Mouse (Mus musculus): ENCODE measurements around the gene Brip1.

Brip1 gene

DNA sequence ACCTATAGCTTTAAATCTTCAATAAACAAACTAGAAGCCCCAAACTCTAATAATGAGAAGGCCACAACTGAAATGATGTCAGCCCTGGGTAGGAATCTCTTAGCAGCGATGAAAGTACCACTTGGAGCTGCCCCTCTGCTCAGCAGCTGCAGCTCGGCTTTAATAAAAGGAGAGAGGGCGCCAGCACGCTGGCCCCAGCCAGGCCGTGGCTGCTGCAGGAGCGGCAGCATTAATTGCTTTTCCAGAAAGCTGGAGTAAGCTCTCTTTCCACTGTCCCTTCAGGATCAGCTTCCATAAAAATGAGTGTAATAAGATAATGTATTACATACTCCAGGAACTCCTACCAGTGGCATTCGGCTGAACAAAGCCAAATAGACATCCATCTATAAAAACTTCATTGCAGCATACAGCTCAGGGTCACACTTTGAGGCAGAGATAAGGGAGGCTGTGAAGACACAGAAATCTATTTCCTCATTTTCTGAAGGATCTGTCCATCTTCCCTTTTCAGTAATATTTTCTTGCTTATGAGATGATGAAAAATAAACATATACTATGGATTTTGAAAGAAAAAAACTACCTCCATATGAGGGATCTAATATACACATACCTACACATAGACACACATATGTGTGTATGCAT lies 174.3 kb downstream of the Brip1 start:
- peak; percentile 26 for DNase-seq (ENCODE audit: extremely low read depth, low read depth)

DNA sequence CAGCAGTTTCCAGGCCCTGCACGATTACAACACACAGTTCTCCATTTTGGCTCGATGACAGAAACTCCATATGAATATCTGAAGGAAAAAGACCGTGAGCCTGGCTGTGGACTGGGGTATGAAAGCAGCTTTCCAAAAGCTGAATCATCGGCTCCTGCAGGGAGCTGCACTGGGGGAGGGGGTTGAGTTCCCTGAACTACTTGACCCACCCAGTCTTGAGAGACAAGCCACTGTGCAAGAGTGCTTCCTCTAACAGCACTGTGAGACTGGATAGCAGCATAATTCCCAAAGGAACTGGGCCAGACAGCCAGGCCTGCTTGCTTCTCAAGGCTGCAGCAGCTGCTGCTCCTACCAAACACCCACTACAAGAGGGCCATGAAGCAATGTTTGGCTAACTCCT lies 178.6 kb downstream of the Brip1 start:
- DNase-seq (ENCODE audit: extremely low read depth, low read depth) = no peak

DNA sequence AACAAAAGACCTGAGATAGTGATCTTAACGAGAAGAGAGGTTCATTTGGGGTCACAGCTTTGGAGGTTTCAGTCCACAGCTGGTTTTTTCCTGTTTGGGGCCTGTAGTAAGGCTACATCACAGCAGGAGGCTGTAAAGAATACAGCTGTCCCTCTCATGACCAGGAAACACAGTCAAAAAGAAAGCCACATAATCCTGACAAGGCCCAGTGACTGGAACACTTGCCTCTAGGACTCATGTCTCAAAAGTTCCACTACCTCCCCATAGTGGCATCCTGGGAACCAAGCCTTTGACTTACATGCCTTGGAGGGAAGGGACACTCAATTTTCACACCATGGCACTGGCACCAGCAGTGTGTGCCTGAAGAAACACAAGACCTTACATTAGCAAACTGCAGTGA lies 181.0 kb downstream of the Brip1 start:
- no peak for DNase-seq (ENCODE audit: extremely low read depth, low read depth)

DNA sequence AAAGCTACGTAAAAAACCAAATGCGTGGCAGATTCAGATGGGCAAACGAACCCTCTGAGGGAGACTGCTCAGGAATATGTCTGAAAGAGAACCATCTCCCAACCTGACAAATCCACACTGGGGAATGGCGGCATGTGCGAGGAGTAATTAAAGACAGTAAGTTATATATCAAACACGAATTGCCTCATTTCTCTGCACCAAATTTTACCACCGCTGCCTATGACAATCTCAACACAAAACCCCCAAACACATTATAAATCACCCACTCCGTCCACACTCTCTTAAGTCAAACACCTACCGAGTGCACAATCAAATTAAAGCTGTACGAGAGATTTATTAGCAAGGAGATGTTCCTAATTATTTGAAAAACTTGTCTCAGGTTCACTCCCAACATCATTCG lies 184.8 kb downstream of the Brip1 start:
- DNase-seq (ENCODE audit: extremely low read depth, low read depth) = no peak

DNA sequence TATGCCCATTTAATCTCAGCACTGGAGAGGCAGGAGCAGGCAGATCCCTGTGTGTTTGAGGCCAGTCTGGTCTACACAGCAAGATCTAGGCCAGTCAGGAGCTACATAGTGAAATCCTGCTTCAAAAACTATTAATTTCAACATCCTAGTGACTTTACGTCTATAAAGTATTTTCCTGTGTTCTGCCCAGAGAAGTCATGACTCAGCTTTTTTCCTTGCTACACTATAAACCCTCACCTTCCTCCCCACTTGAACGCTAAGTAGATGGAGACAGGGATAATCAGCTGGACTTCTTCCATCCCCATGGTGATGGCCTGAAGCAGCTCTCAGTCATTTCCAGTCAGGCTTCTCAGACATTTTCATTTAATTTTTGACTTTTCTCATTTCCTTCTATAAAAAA lies 187.9 kb downstream of the Brip1 start:
- DNase-seq (ENCODE audit: extremely low read depth, low read depth) = no peak

DNA sequence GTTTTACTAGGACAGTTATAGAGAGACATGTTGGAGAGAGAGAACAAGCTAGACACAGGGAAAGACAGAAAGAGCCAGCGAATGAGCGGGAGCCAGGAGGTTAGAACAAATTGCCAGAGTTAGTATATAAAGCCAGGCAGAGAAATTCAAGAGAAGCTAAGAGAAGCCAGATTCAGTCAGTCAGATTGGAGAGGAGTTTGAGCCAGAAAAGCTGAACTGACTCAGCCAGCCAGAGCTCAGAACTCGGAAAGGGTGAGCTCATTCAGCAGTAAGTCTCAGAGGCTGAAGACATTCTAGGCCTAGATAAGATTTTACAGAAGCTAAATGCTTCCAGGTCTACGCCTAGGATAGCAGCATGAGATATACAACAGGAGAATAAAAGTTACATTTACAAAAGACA lies 190.5 kb downstream of the Brip1 start:
- DNase-seq (ENCODE audit: extremely low read depth, low read depth) = no peak

DNA sequence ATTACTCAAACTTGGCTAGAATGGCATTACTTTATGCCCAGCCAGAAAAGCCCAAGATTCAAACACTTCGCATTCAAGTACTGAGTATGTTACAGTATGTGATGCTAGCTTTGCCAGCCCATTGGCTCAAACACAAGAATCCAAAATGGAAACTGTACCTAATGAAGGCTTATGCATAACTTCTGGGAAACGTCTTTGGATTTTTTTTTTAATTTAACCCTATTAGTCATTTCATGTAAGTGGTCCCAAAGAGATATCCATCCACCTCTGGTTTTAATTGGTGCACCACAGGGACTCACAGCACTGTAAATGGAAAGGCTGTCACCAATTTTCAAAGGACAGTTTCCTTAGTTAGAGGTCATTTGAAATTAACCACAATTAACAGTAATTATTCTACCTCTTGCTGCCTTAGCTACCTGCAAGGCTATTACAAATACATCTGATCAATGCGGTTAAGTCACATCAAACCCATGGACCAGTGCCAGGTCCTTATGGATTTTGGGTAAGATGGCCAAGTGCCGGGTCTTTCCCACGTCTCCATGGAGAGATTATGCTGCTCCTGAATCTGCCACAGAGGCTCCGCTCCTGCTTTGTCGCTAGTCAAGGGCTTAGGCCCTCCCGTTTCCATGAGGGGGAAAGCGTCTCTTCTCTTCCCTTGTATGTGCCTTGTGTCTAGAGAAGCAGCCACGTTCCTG lies 192.6 kb downstream of the Brip1 start:
- DNase-seq (ENCODE audit: extremely low read depth, low read depth) = no peak

Measured in MEL-GATA-1-ER (cell line).